Mouse (Mus musculus) ES-Bruce4 (cell line): ENCODE results near the gene Usp48.

ENCODE experiments used
- CTCF ChIP-seq: IDR thresholded peaks from one replicate; pipeline ENCODE4 v1.8.1; 2011; ENCODE audit warnings: low read depth, low read length
- EP300 ChIP-seq: IDR thresholded peaks from 2 replicates; pipeline ENCODE4 v1.6.1; 2011; ENCODE audit warnings: low read depth, low read length; ENCODE audit not compliant: insufficient read depth
- POLR2A ChIP-seq: IDR thresholded peaks from one replicate; pipeline ENCODE4 v1.8.1; 2011; ENCODE audit warnings: low read length; ENCODE audit not compliant: insufficient read depth

GRCm38 (mm10) chr4:137687234-137687825, 93.8 kb downstream of the Usp48 start:
- TF ChIP-seq CTCF (no peak), EP300 (no peak), POLR2A (no peak)
